Mouse (Mus musculus) large intestine, adult 2 months (tissue): Measurements from ENCODE around the gene Rpl10-ps3. TPM values are rescaled to one million over a fixed set of nuclear protein-coding genes. Genes with fewer than 3 reads are reported as not detected.

Experiments
- DNase-seq: peaks from one replicate; pipeline ENCODE4 v3.0.0-alpha.2; 2012; ENCODE audit warnings: low read depth, low spot score
- WGBS: fragments of 180-500 bp; shearing (Covaris S2); methylation state at CpG from one replicate; pipeline ENCODE4 v1.1.7; 2018; 5-methylcytosine and 5-hydroxymethylcytosine counted together
- polyA plus RNA-seq: library from polyadenylated mRNA; depleted of rRNA; stranded (reverse); fragments of >200 nt; gene quantifications from 2 replicates; pipeline ENCODE4 v1.2.3, GENCODE M21; 2012; rRNA removed

The Rpl10-ps3 gene
- polyA plus RNA-seq, 1 experiment, result 176 TPM

- DNase-seq, result no peak
- 72% methylated on average over 6 of the region's 6 CpGs for WGBS
Observed at GRCm38 (mm10) chr9:50317299-50317698, 27.5 kb downstream of the Rpl10-ps3 start.

- WGBS, result 38% methylated on average over 3 of the region's 3 CpGs
- no peak for DNase-seq
Observed at GRCm38 (mm10) chr9:50315650-50316049, 29.1 kb downstream of the Rpl10-ps3 start.

DNA sequence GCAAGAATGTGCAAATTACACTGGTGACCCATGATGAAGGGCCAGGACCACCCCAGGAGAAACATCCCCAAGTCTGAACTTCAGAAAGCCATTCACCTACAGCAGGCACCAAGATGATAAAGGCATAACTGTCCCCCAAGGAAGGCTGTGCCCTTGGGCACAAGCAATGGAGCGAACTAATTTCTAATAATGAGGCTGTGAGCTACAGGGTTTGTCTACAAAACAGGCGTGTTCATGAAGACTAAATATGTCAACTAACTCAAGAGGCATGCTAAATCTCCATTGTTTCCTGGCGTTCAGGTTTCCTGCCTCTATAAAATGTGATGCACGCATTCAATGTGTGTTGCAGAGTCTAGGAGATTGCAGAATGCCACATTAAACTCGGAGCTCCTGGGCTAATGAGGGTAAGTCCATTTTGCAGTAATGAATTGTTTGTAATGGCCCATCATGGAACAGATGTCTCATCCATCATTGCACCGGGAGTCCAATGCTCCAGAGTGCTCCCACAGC is 33.7 kb downstream of the Rpl10-ps3 start:
- 75% methylated on average over 6 of the region's 6 CpGs for WGBS

DNA sequence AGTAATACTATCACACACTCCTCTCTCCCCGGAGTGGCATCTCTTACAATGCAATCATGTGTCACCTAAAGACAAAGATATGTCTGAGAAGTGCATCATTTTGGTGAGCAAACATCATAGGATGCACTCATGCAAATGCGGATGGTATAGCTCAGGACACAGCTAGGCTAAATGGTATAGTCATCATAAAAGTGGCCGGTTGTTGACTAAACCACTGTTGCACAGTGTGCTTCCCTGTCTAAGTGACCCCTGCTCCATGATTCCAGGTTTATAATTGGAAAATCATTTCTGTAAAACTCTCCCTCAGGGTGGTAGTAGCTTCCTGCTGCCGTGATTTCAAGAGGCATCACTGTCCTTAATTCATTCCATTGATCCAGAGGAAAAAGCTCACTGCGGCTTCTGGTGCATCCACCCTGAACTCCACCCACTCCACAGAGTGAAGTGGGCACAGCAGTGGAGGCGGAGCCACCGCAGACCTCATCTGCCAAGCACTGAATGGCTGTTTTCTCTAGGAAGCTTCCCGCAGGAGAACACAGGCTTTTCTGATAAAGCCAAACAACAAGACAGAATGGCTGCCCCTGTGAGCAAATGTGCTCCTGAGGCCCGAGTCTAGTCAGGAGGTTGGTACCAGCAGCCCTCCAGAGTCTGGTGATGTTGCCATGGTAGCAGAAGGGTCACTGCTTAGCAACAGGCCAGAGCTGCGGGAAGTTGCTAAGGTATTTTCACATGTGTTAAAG is 38.9 kb downstream of the Rpl10-ps3 start:
- DNase-seq, result no peak

More for the DNA sequence above, 33.7 kb downstream of the Rpl10-ps3 start:
- no peak for DNase-seq

GRCm38 (mm10) chr9:50305046-50305445 is 39.7 kb downstream of the Rpl10-ps3 start:
- DNase-seq, result no peak
- 44% methylated on average over 2 of the region's 2 CpGs for WGBS

More for the DNA sequence above, 38.9 kb downstream of the Rpl10-ps3 start:
- 64% methylated on average over 10 of the region's 10 CpGs for WGBS

GRCm38 (mm10) chr9:50304004-50304403 is 40.8 kb downstream of the Rpl10-ps3 start:
- no peak for DNase-seq
- 43% methylated on average over 4 of the region's 4 CpGs for WGBS

DNA sequence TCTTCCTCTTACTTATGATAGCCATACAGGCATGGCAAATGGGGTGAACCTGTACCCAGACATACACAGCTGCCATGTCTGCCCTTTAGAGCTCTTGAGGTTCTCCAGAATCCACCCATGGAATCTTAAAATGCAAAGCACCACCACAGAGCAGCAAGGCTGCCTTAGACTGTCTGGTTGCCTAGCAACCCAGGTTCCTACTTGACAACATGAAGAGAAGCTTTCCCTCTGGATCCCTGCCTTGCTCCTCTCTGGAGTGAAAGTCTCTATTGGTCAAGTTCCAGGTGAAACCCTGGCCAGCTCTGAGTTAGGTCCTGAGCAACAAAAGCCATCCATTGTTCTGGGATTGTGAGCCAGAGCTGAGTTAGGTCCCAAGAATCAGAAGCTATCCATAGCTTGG is 43.0 kb downstream of the Rpl10-ps3 start:
- no peak for DNase-seq

DNA sequence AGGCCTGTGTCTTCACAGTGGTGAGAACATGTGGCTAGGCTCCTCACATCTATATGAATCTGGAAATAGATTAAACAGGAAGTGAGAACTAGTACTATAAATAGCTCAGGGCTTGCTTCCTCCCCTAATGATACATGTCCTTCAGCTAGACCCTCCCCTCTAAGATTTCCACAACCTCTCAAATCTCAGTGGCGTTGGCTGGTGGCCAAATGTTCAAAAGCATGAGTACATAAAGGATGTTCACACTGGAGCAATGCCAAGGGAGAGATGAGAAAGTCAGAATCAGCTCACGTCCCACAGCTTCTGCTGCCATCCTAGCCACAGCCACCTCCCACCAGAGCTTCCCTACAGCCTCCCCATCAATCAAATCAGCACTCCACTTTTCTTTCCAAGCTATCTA is 46.4 kb downstream of the Rpl10-ps3 start:
- WGBS, result 37% methylated on average over 2 of the region's 2 CpGs

More for the DNA sequence above, 46.4 kb downstream of the Rpl10-ps3 start:
- DNase-seq, result no peak

Other genes with a start within 250 kb of the Rpl10-ps3 start
- gene Plet1, start 149.6 kb upstream of the Rpl10-ps3 start, polyA plus RNA-seq, result 4.2 and 9.1 TPM in 2 replicates
- 21.1 and 32.5 TPM in 2 replicates for gene Pts, start 183.8 kb upstream of the Rpl10-ps3 start, polyA plus RNA-seq
- 21.3 and 22.0 TPM in 2 replicates for gene Il18, start 209.9 kb upstream of the Rpl10-ps3 start, polyA plus RNA-seq
- 11.1 and 20.2 TPM in 2 replicates for gene Bco2, start 210.2 kb upstream of the Rpl10-ps3 start, polyA plus RNA-seq
- gene Tex12, start 216.4 kb upstream of the Rpl10-ps3 start, polyA plus RNA-seq, result not detected in 2 replicates